Mouse (Mus musculus) adrenal gland, postnatal 4 days (tissue): Measurements from ENCODE around the gene Rab40c. TPM values are rescaled to one million over a fixed set of nuclear protein-coding genes. Genes with fewer than 3 reads are reported as not detected.

Experiments
- total RNA-seq, 2 experiments: library from RNA; stranded (reverse); gene quantifications; 2 replicates each; pipeline ENCODE4 v1.2.3; 2021

Rab40c gene
- total RNA-seq, 2 experiments from 2014 or later: 36.4 to 38.1 TPM

Other genes with a start within 250 kb of the Rab40c start
- gene Gng13, start 202.6 kb downstream of the Rab40c start, total RNA-seq: 1 to 10 TPM in 1 of 2 experiments, not detected in 1; 1.8 TPM
- 10 to 100 TPM; 16.2 to 17.7 TPM for gene Chtf18, start 192.3 kb downstream of the Rab40c start, total RNA-seq
- gene Rpusd1, start 192.1 kb downstream of the Rab40c start, total RNA-seq: 10 to 100 TPM; 16.6 to 18.2 TPM
- not detected for gene Mslnl, start 183.7 kb downstream of the Rab40c start, total RNA-seq
- 10 to 100 TPM; 16.3 to 19.1 TPM for gene Msln, start 165.3 kb downstream of the Rab40c start, total RNA-seq
- gene Narfl, start 146.0 kb downstream of the Rab40c start, total RNA-seq: 10 to 100 TPM; 39.5 to 40.8 TPM
- gene Haghl, start 134.1 kb downstream of the Rab40c start, total RNA-seq: 10 to 100 TPM; 51.4 to 53.4 TPM
- under 1 TPM in 1 of 2 experiments, not detected in 1; 0.22 TPM for gene Ccdc78, start 133.1 kb downstream of the Rab40c start, total RNA-seq
- gene Fam173a, start 126.8 kb downstream of the Rab40c start, total RNA-seq: 10 to 100 TPM; 89.1 to 93.5 TPM
- not detected for gene AC134908.4, start 124.1 kb downstream of the Rab40c start, total RNA-seq
- gene Metrn, start 122.6 kb downstream of the Rab40c start, total RNA-seq: 10 to 100 TPM; 71.1 to 74.5 TPM
- 10 to 100 TPM; 24.8 to 26.9 TPM for gene Fbxl16, start 110.6 kb downstream of the Rab40c start, total RNA-seq
- gene Wdr24, start 96.1 kb downstream of the Rab40c start, total RNA-seq: 10 to 100 TPM; 27.8 to 31.0 TPM
- 10 to 100 TPM; 72.9 to 81.8 TPM for gene Jmjd8, start 90.9 kb downstream of the Rab40c start, total RNA-seq
- gene Stub1, start 86.3 kb downstream of the Rab40c start, total RNA-seq: 100 to 1,000 TPM; 210 to 213 TPM
- 10 to 100 TPM; 19.3 to 21.4 TPM for gene Rhbdl1, start 82.4 kb downstream of the Rab40c start, total RNA-seq
- 10 to 100 TPM; 13.2 to 15.5 TPM for gene Gm20683, start 78.0 kb downstream of the Rab40c start, total RNA-seq
- 10 to 100 TPM; 89.6 to 95.0 TPM for gene Rhot2, start 74.9 kb downstream of the Rab40c start, total RNA-seq
- 10 to 100 TPM; 53.1 to 58.9 TPM for gene Wdr90, start 58.2 kb downstream of the Rab40c start, total RNA-seq
- 100 to 1,000 TPM; 193 to 209 TPM for gene Mcrip2, start 51.0 kb downstream of the Rab40c start, total RNA-seq
- 10 to 100 TPM; 80.4 to 81.3 TPM for gene Mettl26, start 44.7 kb downstream of the Rab40c start, total RNA-seq
- gene Wfikkn1, start 38.9 kb downstream of the Rab40c start, total RNA-seq: 1 to 10 TPM; 5.1 to 5.2 TPM
- 100 to 1,000 TPM in 1 of 2 experiments, 10 to 100 TPM in 1; 97.7 to 115 TPM for gene Pigq, start 25.2 kb upstream of the Rab40c start, total RNA-seq
- 1 to 10 TPM in 1 of 2 experiments, under 1 TPM in 1; 0.54 to 1.5 TPM for gene Nhlrc4, start 25.2 kb upstream of the Rab40c start, total RNA-seq
- gene A930017K11Rik, start 32.8 kb upstream of the Rab40c start, total RNA-seq: 1 to 10 TPM in 1 of 2 experiments, not detected in 1; 1.1 TPM
- gene Capn15, start 66.1 kb upstream of the Rab40c start, total RNA-seq: 10 to 100 TPM; 24.0 to 24.2 TPM
- gene Rab11fip3, start 149.8 kb upstream of the Rab40c start, total RNA-seq: 10 to 100 TPM; 17.8 to 28.5 TPM
- 10 to 100 TPM; 22.7 to 33.3 TPM for gene Decr2, start 170.6 kb upstream of the Rab40c start, total RNA-seq
- 10 to 100 TPM; 13.4 to 14.7 TPM for gene Nme4, start 175.9 kb upstream of the Rab40c start, total RNA-seq
- 10 to 100 TPM in 1 of 2 experiments, 1 to 10 TPM in 1; 7.4 to 12.2 TPM for gene Tmem8, start 193.6 kb upstream of the Rab40c start, total RNA-seq
- 10 to 100 TPM; 78.4 to 91.8 TPM for gene Mrpl28, start 203.8 kb upstream of the Rab40c start, total RNA-seq
- 10 to 100 TPM; 51.7 to 57.2 TPM for gene Axin1, start 219.0 kb upstream of the Rab40c start, total RNA-seq